8 mouse cellular contexts compared by ENCODE assay signal in the genomic region with DNA sequence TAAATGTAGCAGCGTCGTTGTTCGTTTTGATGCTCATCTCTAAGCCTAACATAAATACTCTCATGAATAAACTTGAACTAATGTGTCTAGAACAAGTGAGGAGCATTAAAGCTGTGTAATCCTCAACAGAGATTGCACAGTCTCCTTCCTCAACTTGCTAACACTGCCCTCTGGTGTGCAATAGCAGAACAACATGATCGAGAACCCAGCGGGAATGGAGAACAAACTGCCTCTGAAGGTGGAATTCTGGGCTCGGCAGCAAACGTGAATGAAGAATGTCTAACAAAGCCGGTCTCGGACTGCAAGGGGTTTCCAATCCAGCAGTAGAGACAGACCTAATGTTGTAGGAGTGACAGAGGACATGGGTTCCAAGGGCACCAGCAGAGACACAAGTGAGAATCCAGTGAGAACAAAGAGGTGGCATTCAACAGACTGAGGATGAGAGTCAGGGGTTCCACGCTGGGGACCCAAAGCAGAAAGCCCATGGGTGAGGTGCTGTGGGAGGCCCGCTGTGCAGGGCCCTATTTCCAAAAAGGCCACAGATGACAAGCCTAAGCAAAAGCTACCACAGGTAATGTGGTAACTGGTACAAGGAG. TPM values are rescaled to one million over a fixed set of nuclear protein-coding genes. Genes with fewer than 3 reads are reported as not detected.
DNase-seq lines count a peak whose midpoint lies in the region; ATAC-seq and TF ChIP-seq lines count a peak whose summit lies in the region.

No protein-coding gene starts in this region.

- WGBS in heart, embryonic 16.5 days, result 14% methylated on average over 11 of the region's 11 CpGs
- WGBS in liver, embryonic 13.5 days (ENCODE audit: insufficient replicate concordance), result 10% methylated on average over 11 of the region's 11 CpGs
- WGBS in stomach, embryonic 16.5 days, result 10% methylated on average over 11 of the region's 11 CpGs

- no peak for ATAC-seq in heart, embryonic 16.5 days (replicated peaks; ENCODE audit: extremely low read depth, insufficient read depth, low FRiP score)
- no peak for ATAC-seq in liver, embryonic 13.5 days (ENCODE audit: low read depth)
- 0 out of 2 replicates have a peak, but pooled peaks have one; percentile 48 for ATAC-seq in stomach, embryonic 16.5 days (ENCODE audit: insufficient read depth, low FRiP score)

- no peaks in the 10 kb centered on the region for H3K36me3 ChIP-seq in E14TG2a.4 (ENCODE audit: insufficient read depth, low read length)
- no peaks in the 10 kb centered on the region for H3K36me3 ChIP-seq in heart, embryonic 16.5 days (ENCODE audit: control insufficient read depth, insufficient read depth)
- H3K36me3 ChIP-seq in liver, embryonic 13.5 days, result no peaks in the 10 kb centered on the region
- no peaks in the 10 kb centered on the region; the same call in 1 of the 2 replicates for H3K36me3 ChIP-seq in stomach, embryonic 16.5 days (ENCODE audit: control insufficient read depth, insufficient read depth, low read length)

- peaks cover 19% of the 10 kb centered on the region for H3K4me1 ChIP-seq in E14TG2a.4 (replicated peaks; ENCODE audit: low read depth, low read length)
- H3K4me1 ChIP-seq in bone marrow macrophage, adult 2 months (ENCODE audit: control insufficient read depth, insufficient read depth, low read length), result peaks cover 29% of the 10 kb centered on the region
- no peaks in the 10 kb centered on the region for H3K4me1 ChIP-seq in embryonic fibroblast, embryonic 13.5 days (ENCODE audit: control insufficient read depth, insufficient read depth, low read length)
- peaks cover 17% of the 10 kb centered on the region for H3K4me1 ChIP-seq in heart, embryonic 16.5 days (ENCODE audit: control insufficient read depth, insufficient read depth, low read length)
- peaks cover 13% of the 10 kb centered on the region for H3K4me1 ChIP-seq in liver, embryonic 13.5 days (replicated peaks)
- no peaks in the 10 kb centered on the region for H3K4me1 ChIP-seq in stomach, embryonic 16.5 days (ENCODE audit: control insufficient read depth, insufficient read depth, low read length)

- H3K9me3 ChIP-seq in E14TG2a.4 (ENCODE audit: low read length), result no peaks in the 10 kb centered on the region
- no peaks in the 10 kb centered on the region for H3K9me3 ChIP-seq in heart, embryonic 16.5 days (replicated peaks; ENCODE audit: control insufficient read depth, low read length)
- H3K9me3 ChIP-seq in liver, embryonic 13.5 days (replicated peaks), result no peaks in the 10 kb centered on the region
- no peaks in the 10 kb centered on the region for H3K9me3 ChIP-seq in stomach, embryonic 16.5 days (replicated peaks; ENCODE audit: control insufficient read depth, low read length)

- DNase-seq in kidney, postnatal 10 days, result peak; percentile 91
- peak; percentile 46 for DNase-seq in liver, embryonic 13.5 days
- peak; percentile 80 for DNase-seq in neural tube, embryonic 10.5 days (ENCODE audit: extremely low spot score, low spot score)

- no peak for TF ChIP-seq POLR2A in bone marrow macrophage, adult 2 months (IDR thresholded peaks at IDR 0.05; ENCODE audit: borderline replicate concordance, low read depth, low read length)
- TF ChIP-seq POLR2A in embryonic fibroblast, embryonic 13.5 days (IDR thresholded peaks at IDR 0.05; ENCODE audit: low read depth, low read length), result no peak

- H3K4me3 ChIP-seq in E14TG2a.4 (replicated peaks; ENCODE audit: low read length), result peak overlapping the region; percentile 60
- H3K4me3 ChIP-seq in bone marrow macrophage, adult 2 months (ENCODE audit: insufficient read depth, low read length), result no peak overlapping the region
- no peak overlapping the region for H3K4me3 ChIP-seq in embryonic fibroblast, embryonic 13.5 days (ENCODE audit: insufficient read depth, low read length)
- no peak overlapping the region for H3K4me3 ChIP-seq in heart, embryonic 16.5 days (ENCODE audit: low read length)
- no peak overlapping the region for H3K4me3 ChIP-seq in liver, embryonic 13.5 days (replicated peaks)
- no peak overlapping the region for H3K4me3 ChIP-seq in stomach, embryonic 16.5 days (replicated peaks; ENCODE audit: low read length)

- H3K27me3 ChIP-seq in E14TG2a.4 (ENCODE audit: insufficient read depth, low read length), result peaks cover 55% of the 10 kb centered on the region
- H3K27me3 ChIP-seq in heart, embryonic 16.5 days (ENCODE audit: control insufficient read depth, insufficient read depth, low read length), result no peaks in the 10 kb centered on the region
- H3K27me3 ChIP-seq in liver, embryonic 13.5 days, result peaks cover 17% of the 10 kb centered on the region
- H3K27me3 ChIP-seq in stomach, embryonic 16.5 days (ENCODE audit: control insufficient read depth, insufficient read depth, low read length), result no peaks in the 10 kb centered on the region

- peak overlapping the region; percentile 47; the same call in 1 of the 2 replicates for H3K9ac ChIP-seq in heart, embryonic 16.5 days (ENCODE audit: low read length)
- H3K9ac ChIP-seq in liver, embryonic 13.5 days, result no peak overlapping the region
- H3K9ac ChIP-seq in stomach, embryonic 16.5 days (ENCODE audit: low read length), result 0 out of 2 replicates have a peak overlapping the region, but pooled peaks have one; percentile 4

- peak; percentile 78 for TF ChIP-seq CTCF in E14TG2a.4 (conservative IDR thresholded peaks at IDR 0.05; ENCODE audit: low read length)
- TF ChIP-seq CTCF in bone marrow macrophage, adult 2 months (IDR thresholded peaks at IDR 0.05; ENCODE audit: low read depth, low read length), result peak; percentile 25; the same call in 1 of the 2 replicates
- peak; percentile 9; the same call in 1 of the 2 replicates for TF ChIP-seq CTCF in embryonic fibroblast, embryonic 13.5 days (IDR thresholded peaks at IDR 0.05; ENCODE audit: borderline replicate concordance, insufficient read depth, low read length)

- H3K27ac ChIP-seq in bone marrow macrophage, adult 2 months (ENCODE audit: insufficient read depth, low read depth, low read length), result no peak overlapping the region
- H3K27ac ChIP-seq in embryonic fibroblast, embryonic 13.5 days (ENCODE audit: insufficient read depth, low read length), result no peak overlapping the region
- no peak overlapping the region; the same call in 1 of the 2 replicates for H3K27ac ChIP-seq in heart, embryonic 16.5 days (ENCODE audit: low read length)
- H3K27ac ChIP-seq in liver, embryonic 13.5 days, result no peak overlapping the region
- H3K27ac ChIP-seq in stomach, embryonic 16.5 days (ENCODE audit: low read length), result no peak overlapping the region

- no peak overlapping the region for H3K4me2 ChIP-seq in heart, embryonic 16.5 days (ENCODE audit: low read depth, low read length)
- no peak overlapping the region for H3K4me2 ChIP-seq in liver, embryonic 13.5 days
- H3K4me2 ChIP-seq in stomach, embryonic 16.5 days (ENCODE audit: low read depth, low read length), result no peak overlapping the region

RNA-seq across cellular contexts. Expression of gene Sema3g, which starts 16.4 kb away (rescaled TPM):
- not detected in 2 replicates for polyA plus RNA-seq in bone marrow macrophage, adult 2 months (2012; ENCODE audit: insufficient read depth, insufficient read length, missing spikeins)
- 0.25 and 0.90 TPM in 2 replicates for polyA plus RNA-seq in embryonic fibroblast, embryonic 13.5 days (2011; ENCODE audit: insufficient read length, low read depth, missing spikeins)
- polyA plus RNA-seq in heart, embryonic 16.5 days (2015; fragmentation: Nextera tagmentation; extraction: Ambion mirVana), result 0.97 TPM in 2 replicates
- polyA plus RNA-seq in liver, embryonic 13.5 days (2015; fragmentation: Nextera tagmentation; extraction: Ambion mirVana), result 0.02 and 0.05 TPM in 2 replicates
- polyA plus RNA-seq in stomach, embryonic 16.5 days (2015; fragmentation: Nextera tagmentation; extraction: Ambion mirVana), result 0.67 and 0.90 TPM in 2 replicates

RNA-seq across cellular contexts. Expression of gene Phf7, which starts 17.0 kb away (rescaled TPM):
- polyA plus RNA-seq in bone marrow macrophage, adult 2 months (2012; ENCODE audit: insufficient read depth, insufficient read length, missing spikeins), result 10.5 and 13.2 TPM in 2 replicates
- 5.9 and 6.5 TPM in 2 replicates for polyA plus RNA-seq in embryonic fibroblast, embryonic 13.5 days (2011; ENCODE audit: insufficient read length, low read depth, missing spikeins)
- 9.5 TPM in 2 replicates for polyA plus RNA-seq in heart, embryonic 16.5 days (2015; fragmentation: Nextera tagmentation; extraction: Ambion mirVana)
- 8.4 and 8.6 TPM in 2 replicates for polyA plus RNA-seq in liver, embryonic 13.5 days (2015; fragmentation: Nextera tagmentation; extraction: Ambion mirVana)
- polyA plus RNA-seq in stomach, embryonic 16.5 days (2015; fragmentation: Nextera tagmentation; extraction: Ambion mirVana), result 9.5 and 12.7 TPM in 2 replicates

RNA-seq across cellular contexts. Expression of gene Bap1, which starts 17.2 kb away (rescaled TPM):
- 31.2 and 33.1 TPM in 2 replicates for polyA plus RNA-seq in bone marrow macrophage, adult 2 months (2012; ENCODE audit: insufficient read depth, insufficient read length, missing spikeins)
- 26.3 and 37.4 TPM in 2 replicates for polyA plus RNA-seq in embryonic fibroblast, embryonic 13.5 days (2011; ENCODE audit: insufficient read length, low read depth, missing spikeins)
- polyA plus RNA-seq in heart, embryonic 16.5 days (2015; fragmentation: Nextera tagmentation; extraction: Ambion mirVana), result 54.5 and 56.4 TPM in 2 replicates
- polyA plus RNA-seq in liver, embryonic 13.5 days (2015; fragmentation: Nextera tagmentation; extraction: Ambion mirVana), result 39.5 and 44.2 TPM in 2 replicates
- polyA plus RNA-seq in stomach, embryonic 16.5 days (2015; fragmentation: Nextera tagmentation; extraction: Ambion mirVana), result 64.1 and 69.0 TPM in 2 replicates

RNA-seq across cellular contexts. Expression of gene Nisch, which starts 17.3 kb away (rescaled TPM):
- polyA plus RNA-seq in bone marrow macrophage, adult 2 months (2012; ENCODE audit: insufficient read depth, insufficient read length, missing spikeins), result 366 and 398 TPM in 2 replicates
- 457 and 524 TPM in 2 replicates for polyA plus RNA-seq in embryonic fibroblast, embryonic 13.5 days (2011; ENCODE audit: insufficient read length, low read depth, missing spikeins)
- polyA plus RNA-seq in heart, embryonic 16.5 days (2015; fragmentation: Nextera tagmentation; extraction: Ambion mirVana), result 331 and 376 TPM in 2 replicates
- polyA plus RNA-seq in liver, embryonic 13.5 days (2015; fragmentation: Nextera tagmentation; extraction: Ambion mirVana), result 77.9 and 84.9 TPM in 2 replicates
- polyA plus RNA-seq in stomach, embryonic 16.5 days (2015; fragmentation: Nextera tagmentation; extraction: Ambion mirVana), result 289 and 291 TPM in 2 replicates

RNA-seq across cellular contexts. Expression of gene Tnnc1, which starts 26.0 kb away (rescaled TPM):
- polyA plus RNA-seq in bone marrow macrophage, adult 2 months (2012; ENCODE audit: insufficient read depth, insufficient read length, missing spikeins), result 4.0 and 4.1 TPM in 2 replicates
- 2.4 and 3.0 TPM in 2 replicates for polyA plus RNA-seq in embryonic fibroblast, embryonic 13.5 days (2011; ENCODE audit: insufficient read length, low read depth, missing spikeins)
- polyA plus RNA-seq in heart, embryonic 16.5 days (2015; fragmentation: Nextera tagmentation; extraction: Ambion mirVana), result 4,861 and 5,105 TPM in 2 replicates
- 21.1 and 25.3 TPM in 2 replicates for polyA plus RNA-seq in liver, embryonic 13.5 days (2015; fragmentation: Nextera tagmentation; extraction: Ambion mirVana)
- polyA plus RNA-seq in stomach, embryonic 16.5 days (2015; fragmentation: Nextera tagmentation; extraction: Ambion mirVana), result 6.3 and 46.9 TPM in 2 replicates

Comparison
In these comparisons a context has a peak if more than half of its experiments do, and no peak if none do; other contexts are left out.
1. CTCF ChIP-seq: peak in every context shown above with its lines; median percentile 78 in E14TG2a.4; 25 in bone marrow macrophage, adult 2 months; 9 in embryonic fibroblast, embryonic 13.5 days.